Mouse (Mus musculus) CD4-positive, CD25-positive, alpha-beta regulatory T cell, adult 9 weeks (primary cell): ENCODE data around the gene Eef2k. TPM values are rescaled to one million over a fixed set of nuclear protein-coding genes. Genes with fewer than 3 reads are reported as not detected.

Experiments
- polyA plus RNA-seq: library from polyadenylated mRNA; unstranded; fragments of 100-300 nt; shearing (Covaris generic); gene quantifications from one replicate; pipeline ENCODE4 v1.2.1, GENCODE M21; 2017

Eef2k gene
- 7.7 TPM for polyA plus RNA-seq

DNA sequence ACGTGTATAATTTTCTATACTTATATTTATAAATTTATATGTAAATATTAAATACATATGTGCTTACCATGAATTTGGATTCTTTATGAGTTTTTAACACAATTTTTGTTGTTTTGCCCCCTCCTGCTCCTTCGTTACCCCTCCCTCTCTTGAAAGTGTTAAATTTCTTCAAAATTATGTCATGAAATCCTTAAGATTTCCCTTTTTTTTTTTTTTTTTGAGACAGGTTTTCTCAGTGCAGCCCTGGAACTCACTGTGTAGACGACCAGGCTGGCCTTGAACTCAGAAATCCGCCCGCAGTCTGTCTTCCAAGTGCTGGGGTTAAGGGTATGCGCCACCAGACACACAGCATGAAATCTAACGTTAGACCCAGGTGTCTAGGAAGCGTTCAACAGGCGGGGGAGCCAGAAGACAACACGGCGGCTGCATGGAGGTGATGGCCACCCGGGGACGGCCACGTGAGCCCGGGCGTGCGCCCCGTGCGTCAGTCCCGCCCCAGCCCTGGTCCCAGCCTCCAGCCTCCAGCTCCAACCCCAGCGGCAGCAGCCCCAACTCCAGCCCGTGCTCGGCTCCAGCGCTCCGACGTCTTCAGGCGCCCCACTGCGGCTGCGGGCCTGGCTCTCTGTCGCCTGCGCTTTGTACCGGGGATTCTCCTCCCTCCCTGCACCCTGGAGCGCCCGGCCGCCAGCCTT, at the start of gene Eef2k:
Eef2k (plus strand) TSS at position 487 of the 692 bp plus-strand sequence.

DNA sequence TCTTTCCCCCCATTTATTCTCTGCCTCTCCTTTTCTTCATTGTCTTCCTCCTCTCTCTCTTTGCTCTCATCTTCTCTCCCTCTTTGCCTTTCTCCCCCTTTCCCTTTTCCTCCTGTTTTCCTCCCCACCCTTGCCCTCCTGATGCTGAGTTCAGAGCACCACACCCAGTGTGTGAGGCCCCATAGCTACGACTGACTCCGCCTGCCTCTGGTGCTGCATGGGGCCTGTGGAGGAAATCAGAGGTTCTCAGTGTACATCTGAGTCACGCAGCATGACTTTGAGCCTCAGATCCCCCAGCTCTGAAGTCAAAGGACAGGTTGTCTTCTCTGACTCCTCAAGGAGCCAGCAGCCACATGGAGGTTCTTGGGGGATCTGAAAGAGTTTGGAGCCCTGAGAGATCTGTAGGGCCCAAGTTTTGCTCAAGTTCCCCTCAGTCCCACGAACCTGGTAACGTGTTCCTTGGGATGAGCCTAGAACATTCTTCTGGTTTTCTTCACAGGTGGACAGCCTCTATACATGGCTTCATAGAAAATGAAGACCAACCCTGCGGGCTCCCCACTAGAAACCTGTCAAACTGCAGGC, 30.7 kb upstream of the Eef2k start, which contains the start of gene Gm5737:
Gm5737 (plus strand) TSS at position 532 of the 582 bp plus-strand sequence.

DNA sequence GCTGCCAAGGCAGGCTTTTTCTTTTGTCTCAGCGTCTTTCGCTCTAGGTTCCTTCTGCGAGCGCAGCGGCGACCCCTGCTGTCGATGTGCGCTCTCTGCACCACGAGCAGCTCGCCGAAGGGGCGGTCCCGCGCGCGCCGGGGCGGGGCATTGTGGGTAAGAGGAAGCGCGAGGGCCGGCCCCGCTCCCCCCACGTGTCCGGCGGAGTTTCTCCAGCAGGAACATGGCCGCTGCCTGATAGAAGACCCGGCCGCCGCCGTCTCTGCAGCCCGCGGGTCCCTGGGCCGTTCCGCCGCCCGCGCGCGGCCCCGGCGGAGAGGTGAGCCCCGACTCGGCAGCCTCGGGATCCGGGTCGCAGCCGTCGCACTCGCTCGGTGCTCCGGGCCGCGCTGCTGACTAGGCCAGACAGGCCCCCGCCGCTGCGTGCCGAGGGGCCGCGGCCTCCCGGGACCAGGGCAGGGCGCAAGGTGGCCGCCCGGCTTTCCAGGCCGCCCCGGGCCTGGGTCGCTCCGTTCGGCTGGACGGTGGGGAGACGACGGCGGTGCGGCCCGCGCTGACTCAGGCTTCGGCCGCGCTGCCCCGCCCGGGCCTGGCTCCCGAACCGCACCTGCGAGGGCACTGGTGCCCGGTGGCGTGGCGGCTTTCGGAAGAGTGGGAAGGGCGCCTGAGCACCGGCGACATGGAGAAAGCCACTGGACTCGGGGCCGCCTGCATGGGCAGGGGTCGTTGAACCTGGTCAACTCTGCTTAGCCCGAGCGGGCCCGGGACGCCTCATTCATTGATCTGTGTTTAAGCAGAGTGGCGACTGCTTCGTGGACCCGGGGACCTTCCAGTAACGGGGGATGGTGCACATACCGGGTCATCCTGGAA, 75.2 kb downstream of the Eef2k start, which contains the start of gene Polr3e:
Polr3e (plus strand) TSS at position 153 of the 870 bp plus-strand sequence.

Other genes with a start within 250 kb of the Eef2k start
- gene Uqcrc2, start 207.7 kb upstream of the Eef2k start, polyA plus RNA-seq, result 188 TPM
- 0.52 TPM for gene Pdzd9, start 172.5 kb upstream of the Eef2k start, polyA plus RNA-seq
- gene Mosmo, start 165.2 kb upstream of the Eef2k start, polyA plus RNA-seq, result 3.3 TPM
- gene Vwa3a, start 103.5 kb upstream of the Eef2k start, polyA plus RNA-seq, result 0.12 TPM
- gene Gm5737, start 30.5 kb upstream of the Eef2k start, polyA plus RNA-seq, result not detected
- 29.9 TPM for gene Polr3e, start 74.9 kb downstream of the Eef2k start, polyA plus RNA-seq
- 0.72 TPM for gene Cdr2, start 139.5 kb downstream of the Eef2k start, polyA plus RNA-seq
- gene Mfsd13b, start 139.7 kb downstream of the Eef2k start, polyA plus RNA-seq, result 0.91 TPM
- gene Mettl9, start 191.6 kb downstream of the Eef2k start, polyA plus RNA-seq, result 7.1 TPM
- gene Igsf6, start 231.7 kb downstream of the Eef2k start, polyA plus RNA-seq, result 0.71 TPM
- not detected for gene Otoa, start 238.8 kb downstream of the Eef2k start, polyA plus RNA-seq